Mouse (Mus musculus) liver, embryonic 16.5 days (tissue): ENCODE data around the gene Alkbh6. TPM values are rescaled to one million over a fixed set of nuclear protein-coding genes. Genes with fewer than 3 reads are reported as not detected.

Experiments
- ATAC-seq: fragments of 200-750 bp; cut with Nextera tagmentation; 2 replicates; pipeline ENCODE4 v1.8.0; 2017; ENCODE audit warnings: low read depth, mild to moderate bottlenecking, moderate number of reproducible peaks, moderate library complexity
- H3K27ac ChIP-seq: fragments of 300-500 bp; sonication (generic); 2 replicates; pipeline ENCODE4 v1.5.1; 2014; ENCODE audit warnings: mild to moderate bottlenecking, low read length
- H3K27me3 ChIP-seq: fragments of 300-500 bp; sonication (generic); 2 replicates; pipeline ENCODE4 v1.6.1; 2014; ENCODE audit warnings: low read depth, low read length, mixed read lengths; ENCODE audit not compliant: control insufficient read depth, insufficient read depth
- H3K36me3 ChIP-seq: fragments of 300-500 bp; sonication (generic); 2 replicates; pipeline ENCODE4 v1.6.1; 2014; ENCODE audit warnings: mild to moderate bottlenecking; ENCODE audit not compliant: control insufficient read depth, insufficient read depth
- H3K4me1 ChIP-seq: fragments of 300-500 bp; sonication (generic); 2 replicates; pipeline ENCODE4 v1.6.1; 2014; ENCODE audit warnings: low read depth, low read length, mixed read lengths; ENCODE audit not compliant: control insufficient read depth
- H3K4me2 ChIP-seq: fragments of 300-500 bp; sonication (generic); 2 replicates; pipeline ENCODE4 v1.6.1; 2014; ENCODE audit warnings: low read depth, low read length, mixed read lengths
- H3K4me3 ChIP-seq: fragments of 300-500 bp; sonication (generic); 2 replicates; pipeline ENCODE4 v1.5.1; 2014; ENCODE audit warnings: low read depth, mild to moderate bottlenecking, low read length
- H3K9ac ChIP-seq: fragments of 300-500 bp; sonication (generic); 2 replicates; pipeline ENCODE4 v1.6.1; 2014; ENCODE audit warnings: low read depth, low read length
- H3K9me3 ChIP-seq: fragments of 300-500 bp; sonication (generic); replicated peaks from 2 replicates; pipeline ENCODE4 v1.6.1; 2016; ENCODE audit warnings: low read length; ENCODE audit not compliant: control insufficient read depth
- WGBS: fragments of 180-500 bp; shearing (Covaris S2); extraction: QIAGEN DNeasy Blood & Tissue Kit; methylation state at CpG from one replicate; pipeline ENCODE4 v1.1.7; 2014; ENCODE audit not compliant: insufficient replicate concordance; 5-methylcytosine and 5-hydroxymethylcytosine counted together
- polyA plus RNA-seq: library from polyadenylated mRNA; unstranded; fragments of >200 nt; fragmentation: Nextera tagmentation; extraction: Ambion mirVana; gene quantifications from 2 replicates; pipeline ENCODE4 v1.2.1, GENCODE M21; 2015

Alkbh6 gene
- polyA plus RNA-seq = 15.8 and 18.0 TPM in 2 replicates

GRCm38 (mm10) chr7:30308076-30309005 lies at the start of gene Alkbh6:
Gene Alkbh6, plus strand, starts transcription at chr7:30308717.
- Histone ChIP-seq H3K9ac (peak within 1 kb of the TSS; percentile 55), H3K4me1 (peaks cover 12% of the 10 kb centered on the region), H3K36me3 (no peaks in the 10 kb centered on the region), H3K4me2 (peak within 1 kb of the TSS; percentile 78), H3K27me3 (no peaks in the 10 kb centered on the region), H3K9me3 (no peaks in the 10 kb centered on the region), H3K27ac (no peak within 1 kb of the TSS; the same call in 1 of the 2 replicates), H3K4me3 (peak within 1 kb of the TSS; percentile 62)
- ATAC-seq = peak; percentile 100
- 4% methylated on average over 27 of the region's 27 CpGs for WGBS

GRCm38 (mm10) chr7:30265041-30265440 lies 43.5 kb upstream of the Alkbh6 start:
- Histone ChIP-seq H3K9ac (no peak overlapping the region), H3K27ac (no peak overlapping the region), H3K27me3 (no peaks in the 10 kb centered on the region), H3K4me3 (no peak overlapping the region), H3K4me2 (no peak overlapping the region), H3K9me3 (no peaks in the 10 kb centered on the region), H3K36me3 (peaks cover 19% of the 10 kb centered on the region), H3K4me1 (no peaks in the 10 kb centered on the region)
- ATAC-seq = no peak
- 48% methylated on average over 2 of the region's 2 CpGs for WGBS

- 78% methylated on average over 5 of the region's 5 CpGs for WGBS
- no peak for ATAC-seq
These were observed 43.0 kb upstream of the Alkbh6 start for GRCm38 (mm10) chr7:30265531-30265930.

GRCm38 (mm10) chr7:30265935-30266334 lies 42.6 kb upstream of the Alkbh6 start:
- no peak overlapping the region for H3K4me2 ChIP-seq
- no peak overlapping the region for H3K4me3 ChIP-seq
- H3K4me1 ChIP-seq = no peaks in the 10 kb centered on the region
- ATAC-seq = no peak
- H3K27me3 ChIP-seq = no peaks in the 10 kb centered on the region
- H3K36me3 ChIP-seq = peaks cover 23% of the 10 kb centered on the region
- H3K27ac ChIP-seq = no peak overlapping the region
- H3K9me3 ChIP-seq = no peaks in the 10 kb centered on the region
- no peak overlapping the region for H3K9ac ChIP-seq
- 82% methylated on average over 7 of the region's 7 CpGs for WGBS

More at GRCm38 (mm10) chr7:30265531-30265930, 43.0 kb upstream of the Alkbh6 start:
- no peak overlapping the region for H3K9ac ChIP-seq
- no peaks in the 10 kb centered on the region for H3K27me3 ChIP-seq
- no peaks in the 10 kb centered on the region for H3K4me1 ChIP-seq
- no peak overlapping the region for H3K4me3 ChIP-seq
- no peaks in the 10 kb centered on the region for H3K9me3 ChIP-seq
- no peak overlapping the region for H3K27ac ChIP-seq
- peaks cover 21% of the 10 kb centered on the region for H3K36me3 ChIP-seq
- H3K4me2 ChIP-seq = no peak overlapping the region

- H3K4me2 ChIP-seq = no peak overlapping the region
- no peak overlapping the region for H3K27ac ChIP-seq
- H3K4me3 ChIP-seq = no peak overlapping the region
- H3K9me3 ChIP-seq = no peaks in the 10 kb centered on the region
- H3K27me3 ChIP-seq = no peaks in the 10 kb centered on the region
- H3K36me3 ChIP-seq = peaks cover 15% of the 10 kb centered on the region
- no peak overlapping the region for H3K9ac ChIP-seq
- H3K4me1 ChIP-seq = no peaks in the 10 kb centered on the region
- WGBS = 86% methylated on average over 3 of the region's 3 CpGs
- no peak for ATAC-seq
These were observed 41.7 kb upstream of the Alkbh6 start for GRCm38 (mm10) chr7:30266780-30267179.

GRCm38 (mm10) chr7:30269641-30270040 lies 38.9 kb upstream of the Alkbh6 start:
- H3K9ac ChIP-seq = no peak overlapping the region
- H3K4me2 ChIP-seq = no peak overlapping the region
- no peaks in the 10 kb centered on the region for H3K27me3 ChIP-seq
- no peak overlapping the region for H3K4me3 ChIP-seq
- H3K4me1 ChIP-seq = no peaks in the 10 kb centered on the region
- 77% methylated on average over 4 of the region's 4 CpGs for WGBS
- ATAC-seq = no peak
- peaks cover 13% of the 10 kb centered on the region for H3K36me3 ChIP-seq
- no peak overlapping the region for H3K27ac ChIP-seq
- no peaks in the 10 kb centered on the region for H3K9me3 ChIP-seq

- WGBS = 78% methylated on average over 6 of the region's 6 CpGs
- no peak overlapping the region for H3K4me3 ChIP-seq
These were observed 34.1 kb upstream of the Alkbh6 start for GRCm38 (mm10) chr7:30274383-30274782.

GRCm38 (mm10) chr7:30278911-30279310 lies 29.6 kb upstream of the Alkbh6 start:
- Histone ChIP-seq H3K9me3 (no peaks in the 10 kb centered on the region), H3K9ac (peak overlapping the region; percentile 81; the same call in 1 of the 2 replicates), H3K27me3 (no peaks in the 10 kb centered on the region), H3K4me2 (peak overlapping the region; percentile 94), H3K36me3 (no peaks in the 10 kb centered on the region), H3K27ac (no peak overlapping the region), H3K4me1 (peaks cover 22% of the 10 kb centered on the region), H3K4me3 (peak overlapping the region; percentile 90)
- WGBS = 46% methylated on average over 2 of the region's 2 CpGs
- no peak for ATAC-seq

More at GRCm38 (mm10) chr7:30274383-30274782, 34.1 kb upstream of the Alkbh6 start:
- peaks cover 7% of the 10 kb centered on the region for H3K36me3 ChIP-seq
- peaks cover 9% of the 10 kb centered on the region for H3K4me1 ChIP-seq
- no peak for ATAC-seq
- no peaks in the 10 kb centered on the region for H3K27me3 ChIP-seq
- H3K4me2 ChIP-seq = no peak overlapping the region
- no peak overlapping the region for H3K27ac ChIP-seq
- no peaks in the 10 kb centered on the region for H3K9me3 ChIP-seq
- no peak overlapping the region for H3K9ac ChIP-seq

GRCm38 (mm10) chr7:30279536-30279935 lies 29.0 kb upstream of the Alkbh6 start:
- peak overlapping the region; percentile 97 for H3K27ac ChIP-seq
- no peaks in the 10 kb centered on the region for H3K9me3 ChIP-seq
- H3K9ac ChIP-seq = peak overlapping the region; percentile 81
- H3K27me3 ChIP-seq = no peaks in the 10 kb centered on the region
- H3K4me3 ChIP-seq = peak overlapping the region; percentile 90
- 0% methylated on average over 6 of the region's 6 CpGs for WGBS
- ATAC-seq = peak; percentile 28
- H3K36me3 ChIP-seq = no peaks in the 10 kb centered on the region
- peaks cover 22% of the 10 kb centered on the region for H3K4me1 ChIP-seq
- H3K4me2 ChIP-seq = peak overlapping the region; percentile 94
